Mouse (Mus musculus): ENCODE results near the gene Olfr1023.

The Olfr1023 gene

DNA sequence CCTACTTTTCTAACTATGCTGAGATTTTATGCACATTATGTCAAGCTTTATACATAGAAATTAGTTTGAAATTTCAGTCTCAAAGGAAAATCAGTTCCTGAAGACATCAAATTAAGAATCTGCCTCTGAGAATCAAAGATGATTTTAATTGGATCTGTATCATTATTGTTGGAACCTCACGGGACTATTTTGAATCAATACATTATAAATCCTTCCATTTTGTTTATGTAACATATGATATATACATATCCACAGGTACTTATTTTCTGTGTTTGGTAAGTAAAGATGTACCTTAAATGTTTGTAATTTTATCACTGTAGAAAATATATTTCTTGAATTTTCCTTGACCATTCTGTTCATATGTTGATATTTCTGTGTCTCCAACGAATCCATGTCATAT is at the start of gene Olfr1023:
Gene Olfr1023, plus strand, starts transcription at position 301 of the 400 bp plus-strand sequence.
- in situ Hi-C loops (cut with MboI, MseI), result no loop called here

DNA sequence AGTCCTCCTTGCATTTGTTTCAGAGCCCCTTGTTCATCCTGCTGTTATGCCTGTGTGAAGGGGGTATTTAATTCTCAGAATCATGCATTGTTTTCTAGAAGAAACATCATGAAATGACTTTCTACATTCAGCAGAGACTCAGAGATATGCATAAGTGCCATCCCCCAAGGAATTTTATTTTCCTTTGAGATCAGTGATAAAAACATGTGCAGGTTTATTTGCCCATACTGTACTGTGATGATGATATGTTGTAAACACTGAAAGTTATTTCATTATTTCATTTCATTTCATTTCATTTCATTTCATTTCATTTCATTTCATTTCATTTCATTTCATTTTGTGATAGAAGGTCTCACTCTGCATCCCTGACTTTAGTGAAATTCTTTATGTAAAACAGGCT is 40.1 kb upstream of the Olfr1023 start, which contains the start of gene Olfr1019:
Gene Olfr1019, minus strand, starts transcription at position 101 of the 400 bp plus-strand sequence.
- in situ Hi-C loops (cut with MboI, MseI), result no loop called here

DNA sequence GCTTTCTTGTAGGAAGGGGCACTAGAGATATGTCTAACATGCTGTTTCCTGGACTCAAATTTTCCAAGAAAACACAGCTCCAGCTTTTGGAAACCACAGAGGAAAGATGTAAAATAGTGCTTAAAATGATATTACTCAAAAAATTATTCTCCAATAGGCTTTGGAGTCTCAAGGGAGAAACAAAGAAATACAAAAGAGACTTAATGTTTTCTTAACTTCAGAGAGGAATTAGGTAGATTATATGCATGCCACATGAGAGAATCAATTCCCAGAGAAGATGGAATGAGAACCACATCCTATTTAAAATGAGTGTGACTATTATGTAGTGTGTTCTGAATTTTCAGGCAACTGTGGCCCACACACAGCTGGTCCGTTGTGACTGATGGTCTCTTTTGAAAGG is 38.7 kb upstream of the Olfr1023 start, which contains the start of gene Olfr1020:
Gene Olfr1020, plus strand, starts transcription at position 301 of the 400 bp plus-strand sequence.
- in situ Hi-C loops (cut with MboI, MseI), result no loop called here

DNA sequence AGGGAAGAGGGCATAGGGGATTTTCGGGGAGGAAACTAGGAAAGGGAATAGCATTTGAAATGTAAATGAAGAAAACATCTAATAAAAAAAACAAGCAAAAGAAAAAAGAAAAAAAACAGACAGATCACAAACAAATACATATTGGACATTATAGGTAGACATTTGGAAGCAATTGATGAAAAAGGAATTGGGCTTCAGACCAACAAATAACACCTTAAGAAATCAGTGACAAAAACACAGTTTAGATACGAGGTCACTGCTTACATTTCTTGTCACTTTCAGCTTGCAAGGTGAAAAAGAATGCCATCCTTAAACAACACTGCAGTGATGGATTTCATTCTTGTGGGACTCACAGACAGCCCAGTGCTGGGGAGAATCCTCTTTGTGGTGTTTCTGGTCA is 17.1 kb upstream of the Olfr1023 start, which contains the start of gene Olfr1022:
Gene Olfr1022, plus strand, starts transcription at position 301 of the 400 bp plus-strand sequence.
- in situ Hi-C loops (cut with MboI, MseI), result no loop called here

DNA sequence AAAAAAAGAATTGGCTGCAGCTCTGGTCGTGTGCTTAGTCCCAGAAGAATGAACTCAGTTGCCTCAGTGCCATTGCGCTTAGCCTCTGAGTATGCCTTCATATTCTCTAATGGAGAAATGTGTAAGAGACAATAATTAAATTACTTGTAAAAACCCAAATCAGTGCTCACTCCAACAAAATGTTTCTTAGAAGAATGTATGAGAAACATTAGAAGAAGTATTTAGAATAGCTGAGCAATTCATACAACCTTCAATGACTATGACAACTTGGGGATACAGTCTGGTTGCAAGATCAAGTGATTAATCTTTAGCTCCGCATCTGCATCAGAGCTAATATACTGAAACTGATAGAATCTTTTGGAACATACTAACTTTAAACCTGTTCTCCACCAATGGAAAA is 19.5 kb downstream of the Olfr1023 start, which contains the start of gene Olfr1024:
Gene Olfr1024, minus strand, starts transcription at position 101 of the 400 bp plus-strand sequence.
- in situ Hi-C loops (cut with MboI, MseI), result no loop called here

DNA sequence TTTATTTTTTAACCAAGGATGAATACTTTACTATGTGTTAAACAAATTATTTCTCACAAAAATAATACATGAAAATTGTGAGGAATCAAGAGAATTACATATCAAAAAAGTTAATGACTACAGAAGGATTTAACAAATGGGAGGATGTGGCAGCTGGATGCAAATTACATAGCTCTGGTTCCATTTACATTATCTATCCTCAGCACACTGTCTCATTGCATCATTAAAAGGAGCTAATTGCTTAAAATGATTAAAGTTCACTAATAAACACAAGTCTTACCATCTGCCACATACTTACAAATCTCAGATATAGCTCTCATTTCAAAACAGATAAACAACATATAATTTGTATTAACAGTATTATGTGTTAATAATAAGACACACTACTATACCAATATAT is 27.8 kb downstream of the Olfr1023 start:
- in situ Hi-C loops (cut with MboI, MseI), result no loop called here

DNA sequence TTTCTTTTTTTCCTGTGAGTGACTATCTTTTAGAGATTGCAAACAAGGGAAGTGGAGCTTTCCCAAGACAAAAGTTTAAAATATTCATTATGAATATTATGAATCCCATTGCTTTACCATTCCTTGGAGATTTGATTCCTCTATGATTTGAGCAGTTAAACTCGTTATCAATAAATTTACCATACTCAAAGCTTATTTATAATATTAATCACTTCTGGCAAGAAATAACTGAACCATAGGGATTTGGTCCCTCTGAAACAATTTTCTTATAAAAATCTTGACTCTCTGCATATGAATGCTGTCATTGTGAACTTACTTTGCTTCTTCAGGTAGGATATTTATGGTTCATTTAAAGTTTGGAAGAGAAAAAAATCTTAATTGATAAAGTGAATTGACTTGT is 29.5 kb downstream of the Olfr1023 start, which contains the start of gene Olfr1025-ps1:
Gene Olfr1025-ps1, plus strand, starts transcription at position 301 of the 400 bp plus-strand sequence.
- in situ Hi-C loops (cut with MboI, MseI), result no loop called here

DNA sequence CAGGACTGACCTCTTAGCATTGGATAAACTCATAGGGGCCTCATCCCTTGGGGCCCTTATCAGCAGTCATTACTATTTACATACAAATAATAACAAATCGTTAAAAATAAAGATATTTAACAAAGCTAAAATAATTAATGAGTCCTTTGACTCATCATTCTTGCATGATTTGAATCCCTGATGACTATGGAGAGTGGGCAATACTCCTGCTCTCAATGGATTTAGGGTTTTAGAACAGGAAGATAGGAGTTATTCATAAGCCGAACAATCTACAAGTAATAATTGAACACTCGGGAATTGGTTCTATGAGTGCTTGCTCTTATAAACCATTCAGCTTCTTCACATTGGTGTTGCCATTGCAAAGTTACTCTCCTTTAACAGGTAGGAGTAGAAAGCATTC is 35.8 kb downstream of the Olfr1023 start, which contains the start of gene Olfr1026:
Gene Olfr1026, plus strand, starts transcription at position 301 of the 400 bp plus-strand sequence.
- in situ Hi-C loops (cut with MboI, MseI), result no loop called here
